Mouse (Mus musculus) liver, embryonic 14.5 days (tissue): Measurements from ENCODE around the gene Hist2h2aa2.
A peak's percentile ranks its signal among the peaks of the same experiment; 100 is the strongest.
"Not testable (repeated sequence)": the region's sequence is repeated elsewhere in the genome, so short reads cannot be mapped to it uniquely, and the experiment has no call there.

Experiments
- CTCF ChIP-seq: IDR thresholded peaks from 2 replicates; pipeline ENCODE4 v1.5.1; 2016; ENCODE audit warnings: antibody characterized with exemption, low read depth, control low read depth
- EP300 ChIP-seq: IDR thresholded peaks from 2 replicates; pipeline ENCODE4 v1.6.1; 2016; ENCODE audit warnings: antibody characterized with exemption, low read depth

GRCm38 (mm10) chr3:96287334-96287733 is 47.3 kb upstream of the Hist2h2aa2 start:
- not testable (repeated sequence) for TF ChIP-seq EP300
- peak; percentile 91 for TF ChIP-seq CTCF
